Mouse (Mus musculus): Measurements from ENCODE around the gene Hif3a. TPM values are rescaled to one million over a fixed set of nuclear protein-coding genes. Genes with fewer than 3 reads are reported as not detected.

Hif3a gene
- polyA plus RNA-seq, 1 experiment, result 1.9 TPM

DNA sequence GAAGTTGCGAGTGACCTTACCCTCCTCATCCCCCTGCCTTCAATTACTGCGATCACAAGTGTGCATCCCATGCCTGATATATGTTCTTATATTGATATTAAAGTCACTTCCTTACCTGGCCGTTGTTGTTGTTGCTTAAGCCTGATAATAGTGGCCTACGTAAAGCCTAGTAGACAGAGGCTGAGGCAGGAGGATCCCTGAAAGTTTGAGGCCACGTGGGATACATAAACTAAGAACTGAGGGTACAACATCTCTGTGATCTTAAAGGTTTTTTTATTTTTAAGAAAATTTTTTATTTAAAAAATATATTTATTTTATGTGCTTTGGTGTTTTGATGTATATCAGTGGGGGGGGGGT lies 69.8 kb downstream of the Hif3a start, which contains the start of gene Ccdc8:
Ccdc8 (plus strand) TSS at position 258 of the 357 bp plus-strand sequence.
- WGBS, result 88% methylated on average over 5 of the region's 5 CpGs
- peaks cover 7% of the 10 kb centered on the region; the same call in 1 of the 2 replicates for H3K4me1 ChIP-seq (ENCODE audit: control insufficient read depth, insufficient read depth, insufficient read length)
- no peaks in the 10 kb centered on the region for H3K36me3 ChIP-seq (ENCODE audit: control insufficient read depth, insufficient read depth, low read length)
- no peak within 1 kb of the TSS; the same call in 1 of the 2 replicates for H3K4me3 ChIP-seq (ENCODE audit: extremely low read depth, insufficient read depth, insufficient read length)
- H3K27me3 ChIP-seq (ENCODE audit: control insufficient read depth, insufficient read depth, low read length), result 0 out of 2 replicates have a peak, but pooled peaks cover 3% of the 10 kb centered on the region
- no peak within 1 kb of the TSS for H3K27ac ChIP-seq (ENCODE audit: insufficient read depth, low read length)
- TF ChIP-seq CTCF (IDR thresholded peaks at IDR 0.05; ENCODE audit: extremely low read depth, insufficient read depth, insufficient read length, insufficient replicate concordance) (no peak), POLR2A (IDR thresholded peaks at IDR 0.05; ENCODE audit: low read depth, low read length) (no peak)
- DNase-seq (ENCODE audit: low read depth in 1 of 2, low spot score in 2 of 2), result no peak

DNA sequence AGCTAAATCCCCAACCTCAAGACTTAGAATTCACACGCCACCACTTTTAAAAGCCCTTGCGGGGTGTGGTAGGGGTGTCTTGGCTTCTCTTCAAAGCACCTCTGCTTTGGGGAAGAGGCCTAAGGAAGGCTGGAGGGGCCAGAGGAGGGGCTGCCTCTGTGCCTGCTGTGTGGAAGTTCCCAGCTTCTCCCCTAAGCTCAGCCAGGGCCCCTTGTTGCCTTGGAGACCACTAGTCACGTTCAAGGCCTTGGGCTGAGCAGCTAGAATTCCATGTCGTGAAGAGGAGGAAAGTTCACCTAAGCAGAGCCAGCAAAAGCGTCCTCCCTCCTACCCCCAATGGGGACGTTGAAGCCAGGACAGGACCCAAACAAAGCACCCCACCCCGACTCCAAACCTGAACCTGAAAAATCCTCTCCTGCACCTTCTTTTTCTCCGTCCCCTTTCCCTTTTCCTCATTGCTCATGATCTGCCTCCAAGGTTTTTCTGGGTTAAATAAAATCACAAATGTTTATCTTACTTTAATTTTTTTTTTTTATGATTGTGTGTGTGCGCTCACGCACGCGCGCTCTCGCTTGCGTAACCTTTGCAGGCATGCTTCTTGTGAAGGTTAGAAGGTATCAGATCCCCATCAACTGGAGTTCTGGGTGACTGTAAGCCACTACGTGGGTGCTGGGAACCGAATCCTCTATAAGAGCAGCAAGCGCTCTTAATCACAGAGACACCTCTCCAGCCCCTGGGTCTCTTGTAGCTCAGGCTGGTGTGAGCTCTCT lies 70.4 kb downstream of the Hif3a start:
- no peaks in the 10 kb centered on the region for H3K36me3 ChIP-seq (ENCODE audit: control insufficient read depth, insufficient read depth, low read length)
- TF ChIP-seq POLR2A (IDR thresholded peaks at IDR 0.05; ENCODE audit: low read depth, low read length), result no peak
- TF ChIP-seq CTCF (IDR thresholded peaks at IDR 0.05; ENCODE audit: extremely low read depth, insufficient read depth, insufficient read length, insufficient replicate concordance), result no peak
- no peak for DNase-seq (ENCODE audit: low read depth in 1 of 2, low spot score in 2 of 2)
- WGBS, result 70% methylated on average over 18 of the region's 18 CpGs
- H3K27me3 ChIP-seq (ENCODE audit: control insufficient read depth, insufficient read depth, low read length), result 0 out of 2 replicates have a peak, but pooled peaks cover 3% of the 10 kb centered on the region
- no peak overlapping the region for H3K27ac ChIP-seq (ENCODE audit: insufficient read depth, low read length)
- no peak overlapping the region for H3K4me3 ChIP-seq (ENCODE audit: extremely low read depth, insufficient read depth, insufficient read length)
- peaks cover 7% of the 10 kb centered on the region; the same call in 1 of the 2 replicates for H3K4me1 ChIP-seq (ENCODE audit: control insufficient read depth, insufficient read depth, insufficient read length)

DNA sequence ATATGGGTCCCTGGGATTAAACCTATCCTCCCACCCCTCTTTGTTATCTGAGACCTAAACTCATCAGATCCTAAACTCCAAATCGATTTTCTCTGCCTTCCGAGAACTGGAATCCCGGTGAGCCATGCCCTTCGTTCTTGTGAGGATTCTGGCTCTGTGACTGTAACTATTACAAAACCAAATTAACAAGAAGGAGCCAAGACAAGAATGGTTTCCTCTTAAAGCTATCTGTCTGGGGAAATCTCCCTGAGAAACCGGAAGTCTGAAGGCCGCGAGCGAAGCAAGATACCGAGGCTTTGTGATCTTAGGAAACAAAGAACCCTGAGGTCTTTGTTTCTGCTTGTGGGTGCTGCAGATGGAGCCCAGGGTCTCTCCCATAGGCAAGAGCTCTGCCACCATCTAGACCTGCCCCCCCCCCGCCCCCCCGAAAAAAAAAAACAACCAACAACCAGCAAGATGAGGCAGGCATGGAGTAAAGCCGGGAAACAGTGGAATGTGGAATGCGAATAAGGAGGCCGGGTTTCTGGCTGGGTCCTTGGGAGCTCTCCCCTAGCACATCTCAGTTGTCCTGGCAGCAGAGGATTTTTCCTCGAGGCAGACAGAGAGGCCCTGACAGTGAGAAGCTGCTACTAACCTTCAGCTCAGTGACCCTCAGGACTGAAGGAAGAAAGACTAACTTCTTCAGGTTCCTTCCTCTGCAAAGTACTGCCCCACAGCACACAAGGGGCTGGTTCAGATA lies 72.1 kb downstream of the Hif3a start:
- 23% methylated on average over 15 of the region's 15 CpGs for WGBS
- no peaks in the 10 kb centered on the region for H3K36me3 ChIP-seq (ENCODE audit: control insufficient read depth, insufficient read depth, low read length)
- H3K27ac ChIP-seq (ENCODE audit: insufficient read depth, low read length), result no peak overlapping the region
- TF ChIP-seq POLR2A (IDR thresholded peaks at IDR 0.05; ENCODE audit: low read depth, low read length), result no peak
- no peak for TF ChIP-seq CTCF (IDR thresholded peaks at IDR 0.05; ENCODE audit: extremely low read depth, insufficient read depth, insufficient read length, insufficient replicate concordance)
- H3K4me1 ChIP-seq (ENCODE audit: control insufficient read depth, insufficient read depth, insufficient read length), result peaks cover 7% of the 10 kb centered on the region; the same call in 1 of the 2 replicates
- DNase-seq (ENCODE audit: low read depth in 1 of 2, low spot score in 2 of 2), result peak in 1 of 2 experiments; percentile 15
- no peak overlapping the region for H3K4me3 ChIP-seq (ENCODE audit: extremely low read depth, insufficient read depth, insufficient read length)
- H3K27me3 ChIP-seq (ENCODE audit: control insufficient read depth, insufficient read depth, low read length), result 0 out of 2 replicates have a peak, but pooled peaks cover 3% of the 10 kb centered on the region

DNA sequence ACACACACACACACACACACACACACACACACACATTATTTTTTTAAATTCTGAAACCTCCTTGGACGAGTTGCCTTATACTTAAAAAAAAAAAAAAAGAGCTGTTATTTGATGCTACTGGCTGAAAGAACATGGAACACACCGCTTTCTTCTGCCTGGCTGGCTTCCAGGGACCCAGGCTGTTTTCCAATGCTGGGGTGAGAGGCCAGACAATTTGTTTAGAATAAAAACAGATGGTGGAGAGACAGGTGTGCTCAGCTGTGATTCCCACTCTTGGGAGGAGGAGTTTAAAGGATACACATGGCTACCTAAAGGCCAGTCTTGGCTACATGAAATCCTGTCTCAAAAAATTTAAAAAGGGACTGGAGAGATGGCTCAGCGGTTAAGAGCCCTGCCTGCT lies 73.8 kb downstream of the Hif3a start:
- TF ChIP-seq POLR2A (IDR thresholded peaks at IDR 0.05; ENCODE audit: low read depth, low read length), result no peak
- WGBS, result 78% methylated on average over 3 of the region's 3 CpGs
- Histone ChIP-seq H3K27me3 (ENCODE audit: control insufficient read depth, insufficient read depth, low read length) (no peaks in the 10 kb centered on the region), H3K36me3 (ENCODE audit: control insufficient read depth, insufficient read depth, low read length) (no peaks in the 10 kb centered on the region), H3K27ac (ENCODE audit: insufficient read depth, low read length) (no peak overlapping the region), H3K4me1 (ENCODE audit: control insufficient read depth, insufficient read depth, insufficient read length) (peaks cover 7% of the 10 kb centered on the region; the same call in 1 of the 2 replicates), H3K4me3 (ENCODE audit: extremely low read depth, insufficient read depth, insufficient read length) (no peak overlapping the region)
- DNase-seq (ENCODE audit: low read depth in 1 of 2, low spot score in 2 of 2), result no peak

DNA sequence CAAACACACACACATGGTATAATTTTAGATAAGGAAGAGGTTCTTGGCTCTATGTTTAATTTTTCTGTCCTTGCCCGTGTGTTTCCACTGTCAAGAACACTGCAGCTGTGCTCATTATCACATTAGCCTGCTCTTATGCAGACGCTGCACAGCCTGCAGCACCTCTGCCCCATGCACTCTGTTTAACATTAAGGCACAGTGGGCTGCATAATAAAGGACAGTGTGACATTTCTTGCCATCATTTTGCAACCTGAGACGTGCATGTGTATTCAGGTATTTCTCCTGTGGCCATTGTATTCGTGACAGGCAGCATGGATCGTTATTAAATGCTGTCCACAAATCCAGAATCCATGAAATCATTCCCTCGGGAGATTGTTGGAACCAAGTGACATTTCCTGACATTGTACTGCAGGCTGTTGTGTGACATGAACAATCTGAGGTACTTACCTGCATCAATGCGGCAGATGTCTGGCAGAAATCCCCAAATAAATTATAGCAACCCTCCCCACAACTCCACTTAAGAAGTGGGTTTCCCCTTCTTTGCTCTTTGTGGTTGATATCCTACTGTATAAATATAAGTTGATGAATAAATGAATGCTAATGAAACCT lies 74.6 kb downstream of the Hif3a start:
- Histone ChIP-seq H3K4me1 (ENCODE audit: control insufficient read depth, insufficient read depth, insufficient read length) (peaks cover 7% of the 10 kb centered on the region; the same call in 1 of the 2 replicates), H3K36me3 (ENCODE audit: control insufficient read depth, insufficient read depth, low read length) (no peaks in the 10 kb centered on the region), H3K27ac (ENCODE audit: insufficient read depth, low read length) (no peak overlapping the region), H3K4me3 (ENCODE audit: extremely low read depth, insufficient read depth, insufficient read length) (no peak overlapping the region), H3K27me3 (ENCODE audit: control insufficient read depth, insufficient read depth, low read length) (no peaks in the 10 kb centered on the region)
- TF ChIP-seq POLR2A (IDR thresholded peaks at IDR 0.05; ENCODE audit: low read depth, low read length) (no peak), CTCF (IDR thresholded peaks at IDR 0.05; ENCODE audit: extremely low read depth, insufficient read depth, insufficient read length, insufficient replicate concordance) (no peak)
- 80% methylated on average over 7 of the region's 7 CpGs for WGBS
- DNase-seq (ENCODE audit: low read depth in 1 of 2, low spot score in 2 of 2), result no peak

DNA sequence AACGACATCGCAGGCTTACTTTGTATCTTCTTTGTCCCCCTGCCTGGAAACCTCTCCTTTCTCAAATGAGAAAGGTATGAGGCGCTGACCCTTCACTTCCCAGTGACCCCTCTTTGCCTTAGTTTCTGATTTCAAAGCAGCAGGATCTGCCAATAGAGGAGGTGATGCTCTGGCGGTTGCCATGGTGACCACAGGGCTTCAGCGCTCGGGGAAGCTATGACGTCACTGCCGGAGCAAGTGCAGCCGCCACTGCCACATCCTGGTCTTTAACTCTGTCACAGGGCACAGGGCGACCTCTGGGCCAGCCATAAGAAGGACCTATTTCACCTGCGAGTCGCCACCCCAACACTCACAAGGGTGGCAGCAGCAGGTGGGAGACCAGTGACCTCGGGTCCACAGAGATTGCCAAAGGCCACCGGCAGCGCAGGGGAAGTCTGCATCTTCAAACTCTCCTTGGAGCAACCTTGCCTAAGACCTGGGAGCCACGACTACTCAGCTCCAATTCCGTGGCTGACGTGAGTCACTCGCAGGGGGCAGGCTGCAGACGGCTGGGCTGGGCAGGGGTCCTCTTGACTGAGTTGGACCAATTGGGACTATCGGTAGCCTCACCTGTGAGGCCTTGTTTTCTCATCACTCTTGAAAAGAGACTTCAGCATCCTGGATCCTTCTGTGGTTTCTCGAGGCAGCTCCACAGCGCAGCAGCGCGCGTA lies 79.2 kb downstream of the Hif3a start, which contains the start of gene Gm42372:
Gm42372 (plus strand) TSS at position 228 of the 710 bp plus-strand sequence.
- Histone ChIP-seq H3K36me3 (ENCODE audit: control insufficient read depth, insufficient read depth, low read length) (no peaks in the 10 kb centered on the region), H3K4me1 (ENCODE audit: control insufficient read depth, insufficient read depth, insufficient read length) (no peaks in the 10 kb centered on the region; the same call in 1 of the 2 replicates), H3K4me3 (ENCODE audit: extremely low read depth, insufficient read depth, insufficient read length) (peak within 1 kb of the TSS; percentile 44; the same call in 1 of the 2 replicates), H3K27me3 (ENCODE audit: control insufficient read depth, insufficient read depth, low read length) (no peaks in the 10 kb centered on the region), H3K27ac (ENCODE audit: insufficient read depth, low read length) (no peak within 1 kb of the TSS)
- TF ChIP-seq POLR2A (IDR thresholded peaks at IDR 0.05; ENCODE audit: low read depth, low read length) (no peak), CTCF (IDR thresholded peaks at IDR 0.05; ENCODE audit: extremely low read depth, insufficient read depth, insufficient read length, insufficient replicate concordance) (no peak)
- 39% methylated on average over 26 of the region's 26 CpGs for WGBS
- peak; percentile 61 to 63 for DNase-seq (ENCODE audit: low read depth in 1 of 2, low spot score in 2 of 2)

Other genes starting within 250 kb of the Hif3a start
- gene Strn4, start 246.5 kb downstream of the Hif3a start, polyA plus RNA-seq (2012; rRNA removed), result 121 and 148 TPM in 2 replicates
- 28.6 and 36.1 TPM in 2 replicates for gene Fkrp, start 245.7 kb downstream of the Hif3a start, polyA plus RNA-seq (2012; rRNA removed)
- gene Prkd2, start 219.5 kb downstream of the Hif3a start, polyA plus RNA-seq (2012; rRNA removed), result 183 and 205 TPM in 2 replicates
- gene Dact3, start 187.1 kb downstream of the Hif3a start, polyA plus RNA-seq (2012; rRNA removed), result 9.2 and 18.1 TPM in 2 replicates
- gene Gng8, start 170.6 kb downstream of the Hif3a start, polyA plus RNA-seq (2012; rRNA removed), result 7.9 and 8.6 TPM in 2 replicates
- 9.2 and 14.9 TPM in 2 replicates for gene Ptgir, start 155.9 kb downstream of the Hif3a start, polyA plus RNA-seq (2012; rRNA removed)
- 166 and 198 TPM in 2 replicates for gene Calm3, start 138.3 kb downstream of the Hif3a start, polyA plus RNA-seq (2012; rRNA removed)
- 1.3 and 2.0 TPM in 2 replicates for gene Pnmal2, start 117.7 kb downstream of the Hif3a start, polyA plus RNA-seq (2012; rRNA removed)
- not detected in 2 replicates for gene Pnmal1, start 102.7 kb downstream of the Hif3a start, polyA plus RNA-seq (2012; rRNA removed)
- 0.40 and 0.42 TPM in 2 replicates for gene Gm42372, start 79.3 kb downstream of the Hif3a start, polyA plus RNA-seq (2012; rRNA removed)
- gene Ccdc8, start 69.7 kb downstream of the Hif3a start, polyA plus RNA-seq (2012; rRNA removed), result 2.0 and 2.2 TPM in 2 replicates
- gene Ppp5c, start 34.5 kb downstream of the Hif3a start, polyA plus RNA-seq (2012; rRNA removed), result 212 and 265 TPM in 2 replicates
- gene Psg16, start 11.6 kb upstream of the Hif3a start, polyA plus RNA-seq (2012; rRNA removed), result not detected in 2 replicates
- not detected in 2 replicates for gene Ceacam3, start 87.9 kb upstream of the Hif3a start, polyA plus RNA-seq (2012; rRNA removed)
- not detected in 2 replicates for gene Psg29, start 141.1 kb upstream of the Hif3a start, polyA plus RNA-seq (2012; rRNA removed)